ENCODE assay signal across 23 mouse cellular contexts in the genomic region with DNA sequence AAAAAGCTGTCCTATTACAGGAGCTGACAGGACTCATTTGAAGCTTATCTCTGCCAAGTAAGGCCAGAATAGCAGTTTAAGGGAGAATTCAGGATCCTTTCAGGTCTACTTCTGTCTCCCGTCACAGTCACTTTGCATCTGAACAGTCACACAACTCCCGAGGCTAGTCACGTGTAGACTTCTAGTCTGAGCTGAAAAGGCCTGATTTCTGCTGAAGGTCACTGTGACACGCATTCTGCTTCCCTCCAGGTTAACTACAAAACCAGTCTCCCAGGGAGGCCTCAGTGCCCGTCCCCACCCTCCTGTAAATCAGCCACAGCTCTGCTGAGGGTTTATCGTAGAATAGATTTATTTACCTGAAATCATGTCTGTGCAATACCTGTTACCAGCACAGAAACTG. TPM values are rescaled to one million over a fixed set of nuclear protein-coding genes. Genes with fewer than 3 reads are reported as not detected.
A peak's percentile ranks its signal among the peaks of the same experiment; 100 is the strongest.
DNase-seq lines count a peak whose midpoint lies in the region; ATAC-seq and TF ChIP-seq lines count a peak whose summit lies in the region.
"Had no signal": no experiment of that assay in that cellular context is flagged by ENCODE, and none has a peak within 500 bp of the region (broad histone marks: within the 10 kb centered on the region; RNA-seq: fewer than 3 reads in every experiment).

No protein-coding gene starts in this region.

- TF ChIP-seq CTCF in stomach, postnatal 0 days (IDR thresholded peaks at IDR 0.05; ENCODE audit: low read depth) = no peak

- no peak for TF ChIP-seq EP300 in stomach, postnatal 0 days (optimal IDR thresholded peaks at IDR 0.05)

- no peak overlapping the region for H3K4me3 ChIP-seq in heart, embryonic 11.5 days (ENCODE audit: low read depth, low read length)
- H3K4me3 ChIP-seq in stomach, embryonic 15.5 days (replicated peaks) = no peak overlapping the region
- no peak overlapping the region for H3K4me3 ChIP-seq in stomach, postnatal 0 days (ENCODE audit: low read depth, low read length)
- H3K4me3 ChIP-seq: embryonic facial prominence, embryonic 12.5 days; megakaryocyte, embryonic 14.5 days; neural tube, embryonic 13.5 days had no signal

- H3K4me2 ChIP-seq in heart, embryonic 11.5 days = no peak overlapping the region
- no peak overlapping the region for H3K4me2 ChIP-seq in stomach, embryonic 15.5 days
- no peak overlapping the region for H3K4me2 ChIP-seq in stomach, postnatal 0 days (replicated peaks; ENCODE audit: low read depth)
- H3K4me2 ChIP-seq: embryonic facial prominence, embryonic 12.5 days; hindbrain, embryonic 14.5 days; liver, embryonic 11.5 days; neural tube, embryonic 13.5 days had no signal

- DNase-seq in heart, adult 18-20 months = no peak
- DNase-seq in kidney, adult 11 months = peak; percentile 56
- DNase-seq in kidney, postnatal 4 days = no peak
- no peak for DNase-seq in stomach, postnatal 0 days (ENCODE audit: low spot score)
- DNase-seq in WW6 (ENCODE audit: low read depth, low spot score) = peak; percentile 68
- no peak for DNase-seq in cerebellum, adult 11 months
- DNase-seq: B cell, adult 2 months; cerebellum, adult 9-10 months; gastrocnemius, postnatal 10 days; lung, adult 18-20 months; midbrain, embryonic 14.5 days; right cerebral cortex, postnatal 14 days; spleen, adult 18-20 months; thymus, adult 18-20 months; thymus, postnatal 4 days had no signal

- WGBS in heart, embryonic 11.5 days (ENCODE audit: insufficient replicate concordance) = 54% methylated on average over 6 of the region's 6 CpGs
- 77% methylated on average over 6 of the region's 6 CpGs for WGBS in stomach, embryonic 15.5 days
- WGBS in stomach, postnatal 0 days = 72% methylated on average over 6 of the region's 6 CpGs

- ATAC-seq in heart, embryonic 11.5 days (replicated peaks; ENCODE audit: insufficient number of reproducible peaks, low FRiP score, low TSS enrichment) = no peak
- no peak for ATAC-seq in stomach, embryonic 15.5 days (ENCODE audit: insufficient read depth, low FRiP score, low read depth)
- no peak for ATAC-seq in stomach, postnatal 0 days (ENCODE audit: low FRiP score, low TSS enrichment)
- ATAC-seq: forebrain, embryonic 14.5 days had no signal

- no peaks in the 10 kb centered on the region for H3K27me3 ChIP-seq in heart, embryonic 11.5 days (ENCODE audit: control insufficient read depth, insufficient read depth, low read length)
- no peaks in the 10 kb centered on the region for H3K27me3 ChIP-seq in stomach, embryonic 15.5 days (replicated peaks)
- H3K27me3 ChIP-seq in stomach, postnatal 0 days (ENCODE audit: control insufficient read depth, insufficient read depth, low read length) = no peaks in the 10 kb centered on the region
- H3K27me3 ChIP-seq: embryonic facial prominence, embryonic 12.5 days; megakaryocyte, embryonic 14.5 days; neural tube, embryonic 13.5 days had no signal

- H3K9ac ChIP-seq in heart, embryonic 11.5 days (ENCODE audit: low read depth, low read length) = no peak overlapping the region
- no peak overlapping the region for H3K9ac ChIP-seq in stomach, embryonic 15.5 days
- no peak overlapping the region for H3K9ac ChIP-seq in stomach, postnatal 0 days (ENCODE audit: low read length)
- H3K9ac ChIP-seq: embryonic facial prominence, embryonic 12.5 days; hindbrain, embryonic 14.5 days; neural tube, embryonic 13.5 days had no signal

- no peaks in the 10 kb centered on the region for H3K9me3 ChIP-seq in heart, embryonic 11.5 days (replicated peaks; ENCODE audit: control insufficient read depth, low read length)
- H3K9me3 ChIP-seq in stomach, embryonic 15.5 days = no peaks in the 10 kb centered on the region
- no peaks in the 10 kb centered on the region for H3K9me3 ChIP-seq in stomach, postnatal 0 days (ENCODE audit: control insufficient read depth, low read length)
- H3K9me3 ChIP-seq: embryonic facial prominence, embryonic 12.5 days; megakaryocyte, embryonic 14.5 days; neural tube, embryonic 13.5 days had no signal

- peak overlapping the region; percentile 35; the same call in 1 of the 2 replicates for H3K27ac ChIP-seq in heart, embryonic 11.5 days (ENCODE audit: low read depth, low read length)
- 0 out of 2 replicates have a peak overlapping the region, but pooled peaks have one; percentile 6 for H3K27ac ChIP-seq in stomach, embryonic 15.5 days
- H3K27ac ChIP-seq in stomach, postnatal 0 days (replicated peaks) = no peak overlapping the region
- H3K27ac ChIP-seq: embryonic facial prominence, embryonic 12.5 days; hindbrain, embryonic 14.5 days; neural tube, embryonic 13.5 days had no signal

- peaks cover 49% of the 10 kb centered on the region for H3K36me3 ChIP-seq in heart, embryonic 11.5 days (ENCODE audit: control insufficient read depth, insufficient read depth, low read length)
- H3K36me3 ChIP-seq in stomach, embryonic 15.5 days = peaks cover 40% of the 10 kb centered on the region
- H3K36me3 ChIP-seq in stomach, postnatal 0 days (ENCODE audit: control insufficient read depth, insufficient read depth, low read length) = peaks cover 21% of the 10 kb centered on the region

- 0 out of 2 replicates have a peak, but pooled peaks cover 7% of the 10 kb centered on the region for H3K4me1 ChIP-seq in heart, embryonic 11.5 days (ENCODE audit: control insufficient read depth, insufficient read depth, low read length)
- no peaks in the 10 kb centered on the region for H3K4me1 ChIP-seq in stomach, embryonic 15.5 days
- no peaks in the 10 kb centered on the region for H3K4me1 ChIP-seq in stomach, postnatal 0 days (replicated peaks; ENCODE audit: control insufficient read depth, insufficient read depth)
- H3K4me1 ChIP-seq: embryonic facial prominence, embryonic 12.5 days had no signal

RNA-seq across cellular contexts. Expression of a gene that starts 31.7 kb away (rescaled TPM):
- polyA plus RNA-seq in heart, embryonic 11.5 days (2014; fragmentation: Nextera tagmentation; extraction: Ambion mirVana) = 20.9 and 22.1 TPM in 2 replicates
- 10 to 100 TPM; 31.8 to 32.4 TPM for total RNA-seq in heart, adult 18-20 months (2021)
- polyA plus RNA-seq in stomach, embryonic 15.5 days (2015; fragmentation: Nextera tagmentation; extraction: Ambion mirVana) = 37.7 and 41.1 TPM in 2 replicates
- 20.7 and 21.7 TPM in 2 replicates for polyA plus RNA-seq in stomach, postnatal 0 days (2015; fragmentation: Nextera tagmentation; extraction: Ambion mirVana)

RNA-seq across cellular contexts. Expression of a gene that starts 48.8 kb away (rescaled TPM):
- polyA plus RNA-seq in heart, embryonic 11.5 days (2014; fragmentation: Nextera tagmentation; extraction: Ambion mirVana) = 255 and 272 TPM in 2 replicates
- over 10,000 TPM; 12,284 to 12,648 TPM for total RNA-seq in heart, adult 18-20 months (2021)
- polyA plus RNA-seq in stomach, embryonic 15.5 days (2015; fragmentation: Nextera tagmentation; extraction: Ambion mirVana) = 33.5 and 35.7 TPM in 2 replicates
- 24.0 and 27.0 TPM in 2 replicates for polyA plus RNA-seq in stomach, postnatal 0 days (2015; fragmentation: Nextera tagmentation; extraction: Ambion mirVana)

Comparison
In these comparisons a context has a peak if more than half of its experiments do, and no peak if none do; other contexts are left out.
1. DNase-seq: peak in kidney, adult 11 months (single experiment) and WW6 (single experiment); none in heart, adult 18-20 months (0 of 2), kidney, postnatal 4 days (0 of 2), stomach, postnatal 0 days (single experiment) and cerebellum, adult 11 months (single experiment).